Mouse (Mus musculus): ENCODE measurements around the gene Usp39.

Gene Usp39

DNA sequence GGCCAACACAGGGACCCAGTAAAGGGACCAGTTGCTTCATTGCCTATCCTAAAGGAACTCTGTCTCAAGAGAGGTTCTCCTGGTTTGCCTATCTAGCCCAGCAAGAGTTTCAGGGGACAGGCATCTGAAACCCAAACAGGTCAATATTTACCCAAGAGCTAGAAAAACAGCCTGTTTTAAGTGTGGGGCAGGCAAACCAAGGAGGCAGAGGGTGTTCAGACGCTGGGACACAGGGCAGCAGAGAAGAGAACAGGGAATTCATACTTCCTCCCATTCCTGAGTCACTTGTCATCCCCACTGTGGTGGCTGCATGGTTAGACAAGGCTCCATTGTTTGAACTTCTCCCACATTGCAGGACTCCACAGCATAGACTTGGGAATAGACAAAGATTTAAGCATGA is 26.6 kb upstream of the Usp39 start:
- DNase-seq (ENCODE audit: low spot score in 2 of 2) = no peak

DNA sequence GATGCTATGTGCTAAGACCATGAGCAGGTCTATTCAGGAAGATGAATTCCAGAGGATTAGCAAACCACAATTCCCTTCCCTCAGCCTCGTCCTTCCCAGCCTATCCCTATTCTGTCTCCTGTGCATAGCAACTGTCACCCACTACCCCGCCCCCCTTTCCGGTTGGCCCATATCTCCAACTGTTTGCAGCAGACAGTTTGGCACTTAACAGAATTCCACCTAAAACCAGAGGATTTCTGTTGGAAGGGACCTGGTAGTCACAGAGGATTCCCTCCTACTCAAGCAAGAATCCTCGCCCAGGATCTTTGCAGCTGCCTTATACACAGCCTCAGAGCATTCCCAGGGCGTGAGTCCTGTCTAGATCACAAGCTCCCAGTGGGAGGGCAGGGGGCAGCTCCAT is 26.2 kb upstream of the Usp39 start:
- no peak for DNase-seq (ENCODE audit: low spot score in 2 of 2)

DNA sequence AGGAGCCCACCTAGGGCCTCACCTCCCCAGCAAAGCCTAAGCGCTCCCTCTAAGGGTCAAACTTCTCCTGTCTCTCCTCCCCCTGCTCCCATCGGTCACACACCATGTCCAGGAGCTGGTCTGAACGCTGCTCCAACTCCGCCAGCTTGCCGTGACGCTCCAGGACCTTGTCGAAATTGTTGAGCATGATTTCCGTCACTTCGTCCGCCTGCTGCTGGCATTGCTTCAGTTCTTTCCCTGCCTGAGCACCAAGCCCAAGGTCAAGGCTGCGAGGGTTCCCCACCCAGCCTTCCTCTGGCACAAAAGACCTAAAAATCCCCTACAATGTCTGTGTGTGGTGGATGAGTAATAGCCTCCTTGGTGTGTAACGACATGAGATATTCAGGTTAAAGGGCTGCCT is 25.1 kb upstream of the Usp39 start:
- DNase-seq (ENCODE audit: low spot score in 2 of 2) = no peak

- no peak for DNase-seq (ENCODE audit: low spot score in 2 of 2)
Observed at GRCm38 (mm10) chr6:72369557-72369956, 24.6 kb upstream of the Usp39 start.

DNA sequence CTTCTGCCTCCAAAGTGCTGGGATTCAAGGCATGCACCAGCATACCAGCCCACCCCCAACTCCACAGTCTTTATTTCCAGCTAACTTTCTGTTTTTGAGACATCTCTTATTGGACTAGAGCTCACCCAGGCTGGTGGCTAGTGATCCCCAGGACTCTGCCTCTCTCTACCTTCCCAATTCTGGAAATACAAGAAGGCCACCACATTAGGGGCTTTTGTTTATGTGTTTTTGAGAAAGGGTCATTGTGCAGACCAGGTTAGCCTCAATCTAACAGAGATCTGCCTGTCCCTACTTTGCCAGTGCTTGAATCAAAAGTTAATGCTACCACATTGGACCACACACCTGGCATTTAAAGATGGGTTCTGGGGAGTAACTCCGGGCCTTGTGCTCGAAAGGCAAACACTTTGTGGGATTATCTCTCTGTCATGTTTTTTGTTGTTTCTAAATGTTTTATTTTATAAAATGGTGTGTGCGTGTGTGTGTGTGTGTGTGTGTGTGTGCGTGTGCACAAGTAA is 22.5 kb upstream of the Usp39 start:
- no peak for DNase-seq (ENCODE audit: low spot score in 2 of 2)

- DNase-seq (ENCODE audit: low spot score in 2 of 2) = no peak
Observed at GRCm38 (mm10) chr6:72366844-72367443, 22.0 kb upstream of the Usp39 start, which contains the start of gene Rnf181. Rnf181 (minus strand) TSS chr6:72366956.

GRCm38 (mm10) chr6:72366304-72366703 is 21.3 kb upstream of the Usp39 start:
- DNase-seq (ENCODE audit: low spot score in 2 of 2) = no peak

GRCm38 (mm10) chr6:72364985-72365384 is 20.0 kb upstream of the Usp39 start:
- no peak for DNase-seq (ENCODE audit: low spot score in 2 of 2)

- DNase-seq (ENCODE audit: low spot score in 2 of 2) = no peak
Observed at GRCm38 (mm10) chr6:72364009-72364408, 19.0 kb upstream of the Usp39 start.

DNA sequence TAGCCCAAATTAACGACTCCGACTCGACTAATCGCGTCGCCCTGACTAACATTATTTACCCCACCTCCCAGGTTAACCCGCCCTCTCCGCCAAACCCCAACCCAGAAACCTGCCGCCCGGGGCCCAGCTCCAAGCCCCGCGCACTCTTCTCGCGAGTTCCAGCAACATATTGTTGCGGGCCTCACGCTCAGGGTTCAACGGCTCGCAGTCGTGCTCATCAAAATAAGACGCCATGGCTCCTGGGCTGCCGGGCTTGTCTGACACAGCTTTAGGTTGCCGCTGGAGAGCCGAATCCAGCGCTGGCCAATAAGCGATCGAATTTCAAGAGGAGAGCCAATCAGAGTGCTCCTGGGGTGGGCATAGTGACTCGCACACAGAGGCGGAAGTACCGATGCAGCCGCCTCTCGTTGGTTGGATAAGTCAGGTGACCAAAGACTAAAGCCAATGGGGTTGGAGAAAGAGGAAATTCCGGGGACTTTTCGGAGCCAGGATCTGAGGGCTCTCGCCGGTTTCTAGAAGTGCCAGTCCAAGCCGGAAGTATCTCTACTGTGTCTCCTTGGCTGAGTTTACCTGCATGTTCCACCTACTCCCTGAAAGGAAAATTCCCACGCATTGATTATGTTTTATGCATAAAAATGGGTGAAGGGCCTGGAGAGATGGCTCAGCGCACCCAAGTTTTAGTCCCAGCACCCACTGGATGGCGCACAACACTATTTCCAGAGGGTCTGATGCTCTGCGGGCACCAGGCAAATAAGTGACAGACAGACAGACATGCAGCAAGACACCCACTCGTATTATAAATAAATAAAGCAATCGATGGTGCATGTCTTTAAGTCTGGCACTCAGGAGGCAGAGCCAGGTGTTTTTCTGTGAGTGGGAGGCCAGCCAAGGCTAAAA is 17.4 kb upstream of the Usp39 start:
- peak; percentile 95 to 97 for DNase-seq (ENCODE audit: low spot score in 2 of 2)

DNA sequence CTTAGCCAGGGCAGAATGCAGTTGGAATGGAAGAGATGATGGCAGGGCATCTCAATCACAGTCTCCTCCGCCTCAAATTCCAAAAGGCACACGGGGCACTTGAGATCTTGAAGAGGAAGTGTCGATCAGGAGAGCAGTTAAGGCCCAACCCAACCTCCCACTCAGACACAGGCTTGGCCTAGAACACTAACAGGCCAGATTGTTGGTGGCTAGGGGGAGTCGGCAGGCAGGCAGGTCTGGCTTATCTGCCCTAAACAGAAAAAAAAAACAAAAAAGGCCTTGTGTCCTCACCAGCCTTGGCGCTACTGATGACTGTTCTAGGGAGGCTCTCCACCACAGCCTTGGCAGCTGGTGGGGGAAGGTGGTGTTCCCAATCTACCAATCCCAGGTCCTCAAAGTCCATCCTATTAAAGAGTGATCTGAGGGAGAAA is 16.2 kb upstream of the Usp39 start:
- no peak for DNase-seq (ENCODE audit: low spot score in 2 of 2)

DNA sequence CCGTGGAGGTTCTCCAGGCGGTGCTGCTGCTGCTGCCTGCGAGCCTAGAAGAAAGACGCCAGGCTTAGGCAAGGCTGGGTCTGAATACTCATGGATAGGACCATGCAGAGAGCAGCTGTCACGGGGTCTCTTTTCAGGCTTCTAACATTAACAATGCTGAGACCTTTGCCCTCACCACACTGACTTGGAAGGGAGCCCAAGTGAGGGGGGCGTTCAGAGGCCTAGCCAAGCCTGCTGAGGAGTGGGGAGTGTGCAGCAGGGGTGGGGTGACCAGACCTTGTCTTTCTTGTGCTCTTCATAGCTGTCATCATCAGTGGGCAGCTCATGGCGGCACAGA is 15.6 kb upstream of the Usp39 start:
- no peak for DNase-seq (ENCODE audit: low spot score in 2 of 2)

GRCm38 (mm10) chr6:72359891-72360598 is 15.1 kb upstream of the Usp39 start:
- DNase-seq (ENCODE audit: low spot score in 2 of 2) = no peak

DNA sequence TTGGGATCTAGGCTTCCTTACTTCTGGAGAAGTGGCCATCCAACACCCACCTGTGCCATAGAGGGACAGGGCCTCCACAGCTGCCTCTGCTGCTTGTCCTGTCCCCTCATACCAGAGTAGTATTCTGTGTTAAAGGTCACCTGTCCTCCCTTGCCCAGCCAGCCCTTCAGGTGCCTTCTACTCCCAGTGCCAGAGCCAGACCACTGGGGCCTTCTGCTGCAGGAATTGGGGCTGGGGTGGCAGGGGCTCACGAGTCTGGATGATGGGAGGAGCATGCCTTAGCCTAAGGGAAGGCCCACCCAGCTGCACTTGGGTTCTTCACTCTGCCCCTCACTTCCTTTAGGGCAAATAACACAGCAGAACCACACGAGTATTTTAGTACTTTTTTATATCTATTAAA is 14.4 kb upstream of the Usp39 start:
- DNase-seq (ENCODE audit: low spot score in 2 of 2) = no peak

DNA sequence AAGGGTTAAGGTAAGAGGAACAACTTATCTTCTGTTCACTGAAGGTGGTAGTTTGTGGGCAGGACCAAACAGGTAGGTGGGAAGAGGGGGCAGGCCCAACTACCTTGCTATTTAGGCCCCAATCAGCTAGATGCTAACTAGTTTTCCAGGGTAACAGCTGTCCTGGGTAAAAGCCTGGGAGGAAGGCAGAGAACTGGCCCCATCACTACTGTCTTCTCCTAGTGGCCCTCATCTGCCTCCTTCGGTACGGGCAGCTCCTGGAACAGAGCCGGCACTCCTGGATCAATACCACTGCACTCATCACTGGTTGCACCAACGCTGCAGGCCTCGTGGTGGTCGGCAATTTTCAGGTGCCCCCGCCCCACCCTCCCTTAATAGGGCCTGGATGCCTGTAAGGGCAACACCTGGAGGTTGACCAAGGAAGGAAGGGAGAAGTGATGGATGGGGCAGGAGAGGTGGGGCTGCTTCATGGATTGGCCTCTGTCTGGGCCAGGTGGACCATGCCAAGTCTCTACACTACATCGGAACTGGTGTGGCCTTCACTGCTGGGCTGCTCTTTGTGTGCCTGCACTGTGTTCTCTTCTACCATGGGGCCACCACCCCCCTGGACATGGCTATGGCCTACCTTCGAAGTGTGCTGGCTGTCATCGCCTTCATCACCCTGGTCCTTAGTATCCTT is 13.2 kb upstream of the Usp39 start:
- no peak for DNase-seq (ENCODE audit: low spot score in 2 of 2)

- no peak for DNase-seq (ENCODE audit: low spot score in 2 of 2)
Observed at GRCm38 (mm10) chr6:72357164-72358079, 12.4 kb upstream of the Usp39 start.

- no peak for DNase-seq (ENCODE audit: low spot score in 2 of 2)
Observed at GRCm38 (mm10) chr6:72356001-72356532, 11.1 kb upstream of the Usp39 start.

- DNase-seq (ENCODE audit: low spot score in 2 of 2) = peak; percentile 55 to 65
Observed at GRCm38 (mm10) chr6:72355066-72355911, 10.3 kb upstream of the Usp39 start, which contains the start of gene Tmem150a. Tmem150a (plus strand) TSS chr6:72355447.

GRCm38 (mm10) chr6:72354025-72354424 is 9.0 kb upstream of the Usp39 start:
- DNase-seq (ENCODE audit: low spot score in 2 of 2) = no peak
